Mouse (Mus musculus) left cerebral cortex, adult 11 months (tissue): ENCODE data around the gene Gdap1l1.
"Not testable (repeated sequence)": the region's sequence is repeated elsewhere in the genome, so short reads cannot be mapped to it uniquely, and the experiment has no call there.

ENCODE experiments used
- DNase-seq: peaks from one replicate; pipeline ENCODE4 v3.0.0; 2022; ENCODE audit warnings: low spot score

Gdap1l1 gene

GRCm38 (mm10) chr2:163438246-163438618, at the start of gene Gdap1l1:
Gene Gdap1l1 (plus strand): TSS chr2:163438476.
- DNase-seq: peak; percentile 72

GRCm38 (mm10) chr2:163392436-163392835, 45.8 kb upstream of the Gdap1l1 start:
- DNase-seq: no peak

DNA sequence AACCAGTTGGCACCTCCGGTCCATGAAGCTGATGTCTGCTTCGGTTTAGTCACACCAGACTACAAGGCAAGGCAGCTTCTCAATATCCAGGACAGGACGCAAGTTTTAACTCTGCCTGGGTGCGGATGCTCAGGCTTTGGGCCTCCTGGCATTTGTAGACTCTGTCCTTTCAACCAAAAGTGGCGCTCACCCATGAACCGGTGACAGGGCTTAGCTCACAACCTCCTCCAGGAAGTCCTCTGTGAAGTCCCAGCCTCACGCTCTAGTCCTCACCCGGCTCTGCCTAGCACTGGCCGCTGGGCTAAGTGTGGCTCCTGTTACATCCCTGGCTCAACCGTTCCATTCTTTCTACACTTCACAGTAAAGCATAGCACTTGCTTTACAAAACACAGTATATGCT, 45.0 kb upstream of the Gdap1l1 start:
- no peak for DNase-seq

DNA sequence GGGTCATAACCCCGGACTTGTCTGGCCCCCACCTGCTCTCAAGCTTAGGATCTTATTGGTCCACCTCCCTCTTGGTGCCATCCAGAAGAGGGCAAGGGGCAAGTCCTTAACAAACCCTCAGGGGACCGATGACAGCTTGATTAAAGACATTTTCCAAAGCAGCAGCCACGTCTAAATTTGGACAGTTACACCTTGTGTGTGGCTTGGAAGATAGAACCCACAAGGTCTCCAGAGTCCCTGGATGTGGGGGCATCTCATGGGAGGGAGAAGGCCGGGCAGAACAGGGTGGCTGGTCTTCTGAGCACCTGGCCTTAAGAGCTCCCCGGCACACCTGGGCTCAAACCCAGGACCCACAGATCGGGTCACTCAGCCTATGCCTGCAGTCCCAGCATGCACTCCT, 44.3 kb upstream of the Gdap1l1 start:
- DNase-seq: no peak

- no peak for DNase-seq
Observed at GRCm38 (mm10) chr2:163394977-163395376, 43.3 kb upstream of the Gdap1l1 start.

GRCm38 (mm10) chr2:163397071-163397470, 41.2 kb upstream of the Gdap1l1 start:
- DNase-seq: no peak

DNA sequence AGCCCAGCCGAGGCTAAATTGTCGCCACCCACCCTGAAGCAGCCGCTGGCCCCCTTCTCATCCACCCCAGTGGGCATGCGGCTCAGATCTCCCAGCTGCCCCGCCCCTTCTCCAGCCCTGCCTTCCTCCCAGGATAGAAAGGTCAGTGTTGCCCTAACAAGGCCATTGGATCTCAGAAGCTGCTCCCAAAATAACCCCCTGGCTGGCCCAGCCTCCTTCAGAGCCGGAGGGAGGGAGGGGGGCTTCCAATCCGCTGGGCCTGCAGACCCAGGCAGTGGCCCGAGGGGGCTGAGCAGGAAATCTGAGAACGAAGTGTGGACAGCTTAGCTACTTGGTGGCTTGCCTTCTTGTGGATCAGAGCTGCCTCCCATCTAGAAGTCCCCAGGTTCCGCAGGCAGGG, 40.4 kb upstream of the Gdap1l1 start, which contains the start of gene Jph2:
Gene Jph2, minus strand, starts transcription at position 89 of the 400 bp plus-strand sequence.
- no peak for DNase-seq

DNA sequence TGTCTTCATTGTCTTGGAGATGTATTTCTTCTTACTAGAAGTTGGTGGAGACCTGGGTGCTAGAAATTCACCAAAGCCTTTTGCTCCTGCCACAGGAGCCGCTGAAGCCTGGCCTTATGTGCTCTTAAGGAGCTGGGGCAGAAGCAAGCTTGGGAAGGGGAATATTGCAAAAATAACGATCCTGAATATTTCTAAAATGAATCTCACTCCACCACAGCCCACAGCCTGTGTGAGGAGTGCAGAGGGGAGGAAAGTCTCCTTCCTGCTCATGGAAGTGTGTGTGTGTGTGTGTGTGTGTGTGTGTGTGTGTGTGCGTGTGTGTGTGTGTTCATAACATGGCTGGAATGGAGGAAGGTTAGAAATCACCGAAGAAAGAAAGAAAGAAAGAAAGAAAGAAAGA, 39.5 kb upstream of the Gdap1l1 start:
- DNase-seq: no peak

DNA sequence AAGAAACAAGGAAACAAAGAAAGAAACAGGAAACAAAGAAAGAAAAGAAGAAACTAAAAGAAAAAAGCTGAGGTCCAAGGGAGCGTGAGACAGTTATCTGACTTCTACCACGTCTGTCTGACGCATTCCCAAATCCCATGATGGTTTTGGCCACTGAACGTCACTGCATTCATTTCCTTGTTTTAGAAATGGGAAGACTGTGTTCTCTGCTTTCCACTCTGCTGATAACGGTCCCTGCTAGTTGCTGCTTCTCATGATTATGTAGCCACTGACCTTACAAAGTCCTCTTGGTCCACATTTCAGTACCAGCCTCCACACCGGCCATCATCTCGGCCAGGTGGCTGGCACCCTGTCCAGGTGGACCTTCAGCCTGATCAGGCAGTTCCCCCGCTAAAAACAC, 39.1 kb upstream of the Gdap1l1 start:
- no peak for DNase-seq

- DNase-seq: peak; percentile 80
Observed at GRCm38 (mm10) chr2:163401221-163401620, 37.1 kb upstream of the Gdap1l1 start.

DNA sequence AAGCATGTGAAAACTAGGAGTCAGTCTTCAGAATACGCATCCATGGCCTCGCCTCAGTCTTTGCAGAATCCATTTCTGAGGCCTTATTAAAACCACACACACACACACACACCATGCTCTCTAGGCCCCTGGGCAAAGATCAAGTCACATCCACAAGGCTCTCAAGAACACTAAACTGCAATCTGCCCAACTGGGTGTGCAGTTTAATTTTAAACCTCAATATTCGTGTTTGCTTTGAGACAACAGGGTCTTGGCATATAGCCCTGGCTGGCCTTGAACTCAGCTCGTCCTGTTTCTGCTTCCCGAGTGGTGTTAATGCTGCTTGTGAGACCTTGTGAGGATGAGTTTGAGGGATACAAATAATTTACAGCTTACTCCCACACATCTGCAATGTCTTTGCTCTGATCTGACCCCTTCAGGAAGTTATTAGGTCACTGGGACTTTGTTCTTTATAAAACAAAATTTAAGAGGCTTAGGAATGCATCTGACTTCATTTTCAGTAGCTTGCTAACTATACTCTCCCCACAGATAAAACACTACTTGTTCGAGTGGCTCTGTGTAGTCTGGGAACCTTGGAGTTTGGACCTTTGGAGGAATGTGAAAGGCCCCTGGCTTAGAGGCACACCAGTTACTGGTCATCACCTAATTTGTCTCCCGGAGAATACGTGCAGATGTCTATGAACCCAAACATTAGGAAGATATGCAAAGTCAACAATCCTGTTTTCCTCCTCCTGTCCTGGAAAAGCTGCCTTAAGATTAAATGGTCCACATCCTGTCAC, 34.0 kb upstream of the Gdap1l1 start:
- DNase-seq: no peak

DNA sequence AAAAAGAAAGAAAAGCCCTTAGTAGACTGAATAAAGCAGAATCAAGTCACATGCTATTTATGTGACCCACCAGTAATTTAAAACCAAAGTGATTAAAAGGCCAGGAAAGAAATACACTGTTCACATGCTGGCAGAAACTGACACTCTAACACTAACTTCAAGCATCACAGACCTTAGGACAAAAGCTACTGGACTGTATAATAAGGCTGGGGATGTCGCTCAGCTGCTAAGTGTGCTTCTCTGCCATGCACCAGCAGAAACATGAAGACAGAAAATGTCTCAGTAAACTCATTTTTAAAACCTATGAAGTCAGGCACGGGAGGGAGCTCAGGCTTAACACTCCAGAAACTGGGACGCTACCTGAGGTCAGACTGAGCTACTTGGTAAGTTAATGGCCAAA, 28.1 kb upstream of the Gdap1l1 start:
- no peak for DNase-seq

DNA sequence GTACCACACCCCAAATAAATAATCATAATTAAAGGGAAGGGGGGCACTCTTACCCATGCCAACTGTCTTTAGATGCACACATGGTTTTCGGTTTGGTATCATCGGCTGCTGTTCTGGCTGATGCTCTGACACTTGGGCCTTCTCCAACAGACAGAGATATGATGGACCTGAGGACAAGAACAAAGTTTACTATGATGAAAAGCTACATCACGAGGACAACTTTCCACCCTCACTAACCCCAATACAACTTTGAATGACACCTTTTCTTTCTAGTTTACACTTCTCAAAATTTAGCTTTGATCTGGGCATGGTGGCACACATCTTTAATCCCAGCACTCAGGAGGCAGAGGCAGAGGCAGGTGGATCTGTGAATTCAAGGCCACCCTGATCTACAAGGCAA, 26.9 kb upstream of the Gdap1l1 start:
- not testable (repeated sequence) for DNase-seq

DNA sequence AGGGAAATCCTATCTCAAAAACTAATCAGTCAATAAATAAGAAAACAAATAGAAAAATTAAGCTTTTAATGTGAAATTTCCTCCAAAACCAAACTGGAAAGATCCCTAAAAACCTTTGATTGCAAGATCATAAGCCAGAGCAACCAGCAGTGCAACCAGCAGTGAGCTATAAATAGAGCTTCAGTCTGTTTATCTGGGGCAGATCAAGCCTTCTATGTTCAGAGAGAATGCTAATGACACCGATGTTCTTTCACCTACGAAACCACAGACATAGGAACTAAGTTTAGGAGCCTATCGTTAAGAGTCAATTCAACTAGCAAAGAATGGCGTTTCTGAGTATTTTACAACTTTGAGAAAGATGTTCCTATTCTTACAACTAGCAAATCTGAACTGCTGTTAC, 26.4 kb upstream of the Gdap1l1 start:
- no peak for DNase-seq

- no peak for DNase-seq
Observed at GRCm38 (mm10) chr2:163412419-163412818, 25.9 kb upstream of the Gdap1l1 start.

GRCm38 (mm10) chr2:163412846-163413590, 25.3 kb upstream of the Gdap1l1 start:
- DNase-seq: no peak

GRCm38 (mm10) chr2:163417026-163417425, 21.2 kb upstream of the Gdap1l1 start:
- DNase-seq: no peak

GRCm38 (mm10) chr2:163417830-163418229, 20.4 kb upstream of the Gdap1l1 start:
- no peak for DNase-seq

DNA sequence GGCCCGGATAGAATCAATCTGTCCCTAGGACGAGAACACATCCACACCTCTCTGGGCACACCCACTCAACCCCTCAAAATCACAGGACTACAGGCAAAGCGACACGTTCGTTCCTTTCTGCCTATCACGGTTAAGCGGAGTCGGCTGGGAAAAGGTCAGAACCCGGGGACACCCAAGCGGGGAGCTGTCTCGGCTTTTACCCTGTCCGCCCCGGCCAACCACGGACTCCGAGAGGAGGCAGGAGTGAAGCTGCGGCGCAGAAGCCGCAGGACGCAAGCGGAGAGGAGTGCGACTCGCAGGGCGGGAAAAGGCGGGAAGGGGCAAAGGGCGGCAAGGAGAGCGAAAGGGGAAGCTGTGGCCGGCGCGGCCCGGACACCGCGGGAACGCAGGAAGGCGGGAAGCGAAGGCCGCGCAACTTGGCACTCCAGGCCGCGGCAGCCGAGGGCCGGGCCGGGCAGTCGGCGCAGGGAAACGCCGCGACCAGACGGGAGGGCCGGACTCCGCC, 19.4 kb upstream of the Gdap1l1 start:
- DNase-seq: no peak

DNA sequence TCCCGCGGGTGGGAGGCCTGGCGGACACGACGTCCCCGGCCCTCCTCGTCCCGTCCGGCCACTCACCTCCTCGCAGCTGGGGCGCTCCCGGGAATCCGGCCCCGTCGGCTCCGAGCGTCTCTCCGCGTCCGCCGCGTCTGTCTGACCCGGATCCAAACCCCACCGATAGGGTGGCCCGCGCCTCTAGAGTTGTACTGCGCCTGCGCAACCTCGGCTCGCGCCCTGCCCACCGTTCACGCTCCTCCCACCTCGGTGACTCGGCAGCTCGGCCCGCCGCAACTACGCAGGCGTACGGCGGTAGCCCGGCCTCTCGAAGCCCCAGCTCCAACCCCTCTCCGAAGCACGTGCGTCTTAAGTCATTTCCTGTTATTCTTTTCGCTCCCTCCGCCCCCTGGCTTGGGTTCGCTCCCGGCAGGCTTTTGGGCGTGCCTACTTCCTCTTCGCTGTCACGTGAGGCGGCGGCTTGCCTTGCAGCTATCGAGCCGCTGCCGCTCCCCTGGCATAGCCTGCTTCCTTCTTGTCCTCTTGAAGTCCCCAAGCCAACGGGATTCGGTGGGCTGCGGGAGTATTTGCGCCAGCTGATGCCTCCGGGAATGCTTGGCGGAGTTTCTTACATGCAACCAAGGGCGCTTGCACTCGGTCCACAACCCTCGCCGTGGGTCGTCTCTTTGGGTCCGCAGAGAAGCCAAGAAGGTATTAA, 18.8 kb upstream of the Gdap1l1 start:
- DNase-seq: peak; percentile 99

- DNase-seq: no peak
Observed at GRCm38 (mm10) chr2:163420366-163420886, 17.9 kb upstream of the Gdap1l1 start.

DNA sequence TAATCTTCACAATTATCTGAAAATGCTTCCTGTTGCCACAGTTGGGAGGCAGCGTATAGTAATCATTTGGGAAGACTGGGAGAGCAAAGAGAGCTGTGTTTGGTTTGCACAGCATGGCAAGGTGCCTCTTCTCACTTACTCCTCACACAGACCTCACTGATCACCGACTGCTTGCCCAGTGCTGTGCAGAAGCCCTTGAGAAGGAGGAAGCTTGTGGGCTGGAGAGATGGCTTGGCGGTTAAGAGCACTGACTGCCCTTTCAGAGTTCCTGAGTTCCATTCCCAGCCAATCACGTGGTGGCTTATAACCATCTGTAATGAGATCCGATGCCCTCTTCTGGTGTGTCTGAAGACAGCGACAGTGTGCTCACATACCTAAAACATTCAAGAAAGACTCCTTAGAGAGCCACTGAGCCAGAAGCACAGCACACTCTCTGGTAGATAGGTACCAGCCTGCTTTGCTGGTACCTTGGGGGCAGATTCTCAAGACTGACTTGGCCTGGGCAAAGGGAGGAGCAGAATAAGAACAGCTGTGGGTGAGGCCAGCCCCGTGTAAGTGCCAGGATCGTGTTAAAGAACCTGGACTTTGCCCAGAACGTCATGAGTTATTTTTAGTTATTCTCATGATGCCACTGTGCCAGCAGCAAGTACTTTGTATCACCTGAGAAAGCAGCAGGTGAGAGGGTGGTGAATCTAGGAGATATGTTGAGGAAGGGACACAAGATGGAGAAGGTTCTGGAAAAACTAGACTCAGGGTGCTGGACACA, 15.2 kb upstream of the Gdap1l1 start:
- DNase-seq: no peak
